Mouse (Mus musculus): ENCODE data around the gene Rabepk. TPM values are rescaled to one million over a fixed set of nuclear protein-coding genes. Genes with fewer than 3 reads are reported as not detected.
"Not testable (repeated sequence)": the region's sequence is repeated elsewhere in the genome, so short reads cannot be mapped to it uniquely, and the experiment has no call there.

Gene Rabepk
- polyA plus RNA-seq, 1 experiment from 2014 or later: 47.9 TPM

DNA sequence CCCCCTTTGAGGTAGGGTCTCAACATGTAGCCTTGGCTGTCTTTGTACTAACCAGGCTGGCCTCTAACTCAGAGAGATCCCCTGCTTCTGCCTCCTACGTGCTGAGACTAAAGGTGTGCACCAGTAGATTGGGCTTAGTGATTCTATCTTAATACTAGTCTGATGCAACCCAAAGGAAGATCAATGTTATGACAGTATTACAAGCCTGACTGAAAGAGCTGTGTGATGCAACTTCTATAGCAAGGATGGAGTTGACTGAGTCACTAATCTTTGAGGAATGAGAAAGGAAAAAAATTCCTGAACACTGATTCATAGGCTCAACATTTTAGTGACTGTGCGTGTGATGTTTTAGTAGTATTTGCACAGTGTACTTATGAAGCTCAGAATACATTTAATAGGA, 29.7 kb downstream of the Rabepk start:
- in situ Hi-C loops (cut with MboI; ENCODE audit: low pct_unique_long_range_greater_than_20kb): no loop called here
- no peak for TF ChIP-seq CTCF (IDR thresholded peaks at IDR 0.05)
- H3K27me3 ChIP-seq: no peaks in the 10 kb centered on the region
- no peak for DNase-seq (ENCODE audit: low read depth, low spot score)
- ChIA-PET CTCF (no interaction called here), POLR2A (interaction anchor here (2.3 to 2.4 kb wide), 2 partner anchors 15 to 30 kb away, joined by 12 to 17 read pairs; partner anchors contain the start of genes Gapvd1 and Rabepk)
- no peak for ATAC-seq

DNA sequence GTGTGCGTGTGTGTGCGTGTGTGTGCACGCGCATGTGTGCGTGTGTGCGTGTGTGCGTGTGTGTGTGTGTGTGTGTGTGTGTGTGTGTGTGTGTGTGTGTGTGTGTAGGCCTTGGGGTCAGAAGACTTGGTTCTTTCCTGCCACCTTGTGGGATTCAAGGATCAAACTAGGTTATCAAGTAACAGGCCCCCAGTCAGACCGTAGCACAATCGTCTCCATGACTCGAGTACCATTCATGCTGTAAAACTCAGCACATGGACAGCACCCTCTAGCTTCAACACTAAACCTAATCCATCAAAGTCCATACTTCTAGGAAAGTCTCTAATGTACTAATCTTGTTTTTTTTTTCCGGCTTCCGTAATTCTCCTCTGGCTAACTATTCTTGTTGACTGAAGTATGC, 34.9 kb downstream of the Rabepk start:
- in situ Hi-C loops (cut with MboI; ENCODE audit: low pct_unique_long_range_greater_than_20kb): no loop called here

DNA sequence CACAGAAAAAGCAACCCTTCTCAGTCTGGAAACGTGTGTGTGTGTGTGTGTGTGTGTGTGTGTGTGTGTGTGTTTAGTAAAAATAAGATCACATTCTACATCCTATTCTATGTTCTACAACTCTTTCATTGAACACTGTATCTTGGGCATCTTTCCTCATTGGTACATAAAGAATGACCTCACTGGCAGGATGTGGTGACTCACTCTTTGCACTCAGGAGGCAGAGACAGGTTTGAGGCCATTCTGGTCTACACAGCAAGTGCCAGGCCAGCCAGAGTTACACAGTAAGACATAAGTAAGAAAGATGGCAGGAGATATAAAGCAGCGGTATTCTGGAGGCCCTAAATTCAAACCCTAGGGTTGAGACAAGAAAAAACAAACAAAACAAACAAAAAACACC, 36.8 kb downstream of the Rabepk start:
- no peaks in the 10 kb centered on the region for H3K27me3 ChIP-seq
- ChIA-PET CTCF (no interaction called here), POLR2A (no interaction called here)
- in situ Hi-C loops (cut with MboI; ENCODE audit: low pct_unique_long_range_greater_than_20kb): no loop called here
- DNase-seq (ENCODE audit: low read depth, low spot score) (no peak), ATAC-seq (no peak)
- TF ChIP-seq CTCF (IDR thresholded peaks at IDR 0.05): no peak

More for the DNA sequence above, 34.9 kb downstream of the Rabepk start:
- DNase-seq (ENCODE audit: low read depth, low spot score) (no peak), ATAC-seq (no peak)
- H3K27me3 ChIP-seq: no peaks in the 10 kb centered on the region
- TF ChIP-seq CTCF (IDR thresholded peaks at IDR 0.05): no peak
- ChIA-PET POLR2A (no interaction called here), CTCF (no interaction called here)

DNA sequence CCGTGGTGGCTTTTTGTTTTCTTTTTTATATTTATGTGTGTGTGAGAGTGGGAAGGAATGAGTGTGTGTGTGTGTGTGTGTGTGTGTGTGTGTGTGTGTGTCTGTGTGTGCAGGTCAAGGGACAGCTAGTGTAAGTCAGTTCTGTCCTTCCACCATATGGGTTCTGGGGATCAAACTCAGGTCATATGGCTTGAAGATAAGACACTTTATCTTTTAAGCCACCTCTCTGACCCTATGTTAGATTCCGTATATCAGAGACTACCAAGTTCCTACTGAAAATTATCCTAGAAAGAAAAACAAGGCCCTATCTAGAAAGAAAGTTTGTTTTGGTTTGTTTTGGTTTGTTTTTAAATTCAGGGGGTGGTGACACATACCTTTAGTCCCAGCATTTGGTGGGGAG, 37.5 kb downstream of the Rabepk start:
- no peaks in the 10 kb centered on the region for H3K27me3 ChIP-seq
- TF ChIP-seq CTCF (IDR thresholded peaks at IDR 0.05): no peak
- in situ Hi-C loops (cut with MboI; ENCODE audit: low pct_unique_long_range_greater_than_20kb): no loop called here
- ChIA-PET CTCF (no interaction called here), POLR2A (no interaction called here)
- DNase-seq (ENCODE audit: low read depth, low spot score) (no peak), ATAC-seq (no peak)

DNA sequence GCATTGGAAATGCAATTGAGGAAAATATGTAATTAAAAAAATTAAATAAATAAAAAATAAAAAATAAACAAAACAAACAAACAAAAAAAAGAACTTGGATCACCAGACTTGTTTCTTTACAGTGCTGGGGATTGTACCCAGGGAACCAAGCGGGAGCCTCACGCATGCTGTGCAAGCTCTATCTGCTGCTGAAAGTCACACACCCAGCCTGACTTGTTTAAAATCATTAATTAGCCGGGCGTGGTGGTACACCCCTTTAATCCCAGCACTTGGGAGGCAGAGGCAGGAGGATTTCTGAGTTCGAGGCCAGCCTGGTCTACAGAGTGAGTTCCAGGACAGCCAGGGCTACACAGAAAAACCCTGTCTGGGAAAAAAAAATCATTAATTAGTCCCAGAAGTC, 38.4 kb downstream of the Rabepk start:
- POLR2A ChIA-PET; in situ Hi-C loops (cut with MboI; ENCODE audit: low pct_unique_long_range_greater_than_20kb); CTCF ChIA-PET; ATAC-seq; H3K27me3 ChIP-seq; DNase-seq (ENCODE audit: low read depth, low spot score): not testable (repeated sequence)

DNA sequence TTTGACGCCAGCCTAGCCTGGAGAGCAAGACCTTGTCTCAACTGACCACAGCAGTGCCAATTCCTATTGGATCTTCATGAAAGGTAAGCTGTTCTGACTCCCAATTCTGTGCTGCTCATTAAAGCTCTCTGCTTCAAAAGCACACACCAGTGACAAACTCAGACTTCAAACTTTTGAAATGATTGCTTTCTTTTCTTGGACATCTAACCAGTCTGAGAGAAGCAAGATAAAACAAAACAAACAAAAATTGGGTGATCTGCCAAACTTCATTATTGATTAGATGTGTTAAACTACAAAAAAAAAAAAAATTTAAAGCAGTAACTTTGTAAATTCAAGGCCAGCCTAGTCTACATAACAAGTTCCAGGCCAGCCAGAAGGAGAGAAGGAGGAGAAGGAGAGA, 42.4 kb downstream of the Rabepk start:
- no peak for ATAC-seq
- TF ChIP-seq CTCF (IDR thresholded peaks at IDR 0.05): no peak

DNA sequence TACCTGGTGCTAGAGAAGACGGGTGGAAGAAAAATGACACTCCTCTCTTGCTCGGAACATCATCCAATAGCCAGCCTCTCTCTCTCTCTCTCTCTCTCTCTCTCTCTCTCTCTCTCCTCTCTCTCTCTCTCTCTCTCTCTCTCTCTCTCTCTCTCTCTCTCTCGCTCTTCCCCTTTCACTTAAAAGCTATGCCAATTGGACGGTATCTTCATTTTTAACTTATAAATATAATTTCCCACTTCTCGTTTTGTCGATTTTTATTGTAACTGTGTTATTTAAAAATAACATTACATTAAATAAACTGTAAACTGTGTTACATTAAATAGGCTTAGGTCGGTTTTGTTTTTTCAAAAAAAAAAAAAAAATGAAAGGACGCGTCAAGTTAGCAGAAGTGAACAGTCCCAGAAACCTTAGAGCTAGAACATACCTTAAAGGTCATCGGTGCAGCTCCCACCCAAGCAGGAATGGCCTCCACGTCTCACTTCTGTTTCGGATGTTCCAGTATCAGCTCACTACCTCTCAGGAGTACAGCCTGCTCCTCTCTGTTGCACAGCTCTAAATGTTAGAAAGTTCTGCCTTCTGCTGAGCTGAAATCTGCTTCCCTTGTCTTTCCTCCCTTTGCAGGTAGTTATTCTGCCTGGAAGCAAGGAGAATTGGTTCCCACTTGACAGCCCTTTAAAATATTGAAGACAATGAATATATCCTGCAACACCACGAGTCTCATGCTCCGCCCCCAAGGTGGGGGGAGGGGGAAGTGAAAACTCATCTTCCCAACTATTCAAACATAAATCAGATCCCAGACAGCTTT, 45.0 kb downstream of the Rabepk start, which contains the start of gene Gapvd1:
Gene Gapvd1 (minus strand): TSS at position 682 of the 808 bp plus-strand sequence.
- TF ChIP-seq CTCF (IDR thresholded peaks at IDR 0.05): no peak
- ChIA-PET POLR2A (interaction anchor here (0.7 to 2.5 kb wide), 5 partner anchors 13 to 1850 kb away, joined by 3 to 17 read pairs (median 3); partner anchors contain the start of gene Hspa5), CTCF (interaction anchor here (0.9 kb wide), 1 partner anchor 13 kb away, joined by 4 read pairs; no protein-coding TSS in a partner anchor)
- in situ Hi-C loops (cut with MboI; ENCODE audit: low pct_unique_long_range_greater_than_20kb): no loop called here
- DNase-seq (ENCODE audit: low read depth, low spot score) (no peak), ATAC-seq (peak; percentile 14)
- H3K27me3 ChIP-seq: no peaks in the 10 kb centered on the region

More for the DNA sequence above, 42.4 kb downstream of the Rabepk start:
- ChIA-PET CTCF (no interaction called here), POLR2A (no interaction called here)
- DNase-seq (ENCODE audit: low read depth, low spot score): no peak
- in situ Hi-C loops (cut with MboI; ENCODE audit: low pct_unique_long_range_greater_than_20kb): no loop called here
- no peaks in the 10 kb centered on the region for H3K27me3 ChIP-seq

DNA sequence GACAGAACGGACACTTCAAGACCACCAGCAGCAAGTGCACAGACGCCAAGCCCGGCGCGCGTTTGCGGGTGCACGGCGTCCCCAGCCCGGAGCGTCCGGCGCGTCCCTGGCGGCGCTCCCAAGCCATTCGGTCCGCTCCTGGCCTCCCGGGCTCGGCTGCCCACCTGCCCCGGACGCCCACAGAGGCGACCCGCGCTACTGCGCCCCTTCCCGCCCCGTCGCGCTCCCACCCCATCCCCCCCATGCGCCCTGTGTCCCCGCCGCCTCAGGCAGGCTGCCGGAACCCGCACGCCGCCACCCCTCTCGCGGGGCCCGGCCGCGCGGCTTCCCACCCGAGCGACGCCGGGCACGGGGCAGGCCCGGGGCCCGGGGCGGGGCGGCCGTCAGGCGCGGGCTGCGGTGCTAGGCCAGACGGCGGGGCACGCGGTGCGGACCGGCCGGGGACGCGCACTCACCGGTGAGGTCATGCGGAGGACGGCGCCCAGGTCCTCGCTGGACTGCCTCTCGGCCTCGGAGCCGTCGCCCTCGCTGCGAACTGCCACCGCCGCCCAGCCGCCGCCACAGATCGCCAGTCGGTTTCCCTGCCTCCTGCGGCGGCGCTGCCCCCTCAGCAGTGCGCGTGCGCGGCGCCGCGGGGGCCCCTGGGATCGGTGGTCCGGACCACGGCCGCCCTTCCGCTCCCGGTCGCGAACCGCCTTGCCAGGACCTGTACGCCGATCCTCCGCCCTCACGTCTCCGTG, 45.7 kb downstream of the Rabepk start:
- H3K27me3 ChIP-seq: no peaks in the 10 kb centered on the region
- in situ Hi-C loops (cut with MboI; ENCODE audit: low pct_unique_long_range_greater_than_20kb): no loop called here
- peak; percentile 38 for TF ChIP-seq CTCF (IDR thresholded peaks at IDR 0.05)
- ATAC-seq (peak; percentile 85), DNase-seq (ENCODE audit: low read depth, low spot score) (no peak)
- CTCF ChIA-PET: no interaction called here
- POLR2A ChIA-PET: interaction anchor here (0.7 to 2.5 kb wide), 3 partner anchors 17 to 1850 kb away, joined by 3 to 17 read pairs (median 4); partner anchors contain the start of gene Hspa5

DNA sequence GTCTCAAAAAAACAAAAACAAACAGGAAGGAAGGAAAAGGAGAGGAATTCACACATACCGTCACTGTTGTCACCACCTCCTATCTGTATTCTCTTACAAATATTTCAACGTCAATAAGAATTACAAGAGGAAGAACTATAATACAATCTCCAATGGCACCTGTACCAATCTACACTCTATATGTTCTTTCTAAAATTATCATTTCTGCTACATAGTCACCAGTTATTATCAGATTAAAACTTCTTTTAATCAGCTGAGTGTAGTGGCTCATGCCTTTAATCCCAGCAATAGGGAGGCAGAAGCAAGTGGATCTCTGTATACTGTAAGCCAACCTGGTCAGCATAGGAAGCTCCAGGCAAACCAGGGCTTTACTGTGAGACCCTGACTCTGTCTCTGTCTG, 49.5 kb downstream of the Rabepk start:
- ChIA-PET CTCF (no interaction called here), POLR2A (no interaction called here)
- ATAC-seq (no peak), DNase-seq (ENCODE audit: low read depth, low spot score) (no peak)
- no peaks in the 10 kb centered on the region for H3K27me3 ChIP-seq
- in situ Hi-C loops (cut with MboI; ENCODE audit: low pct_unique_long_range_greater_than_20kb): no loop called here
- no peak for TF ChIP-seq CTCF (IDR thresholded peaks at IDR 0.05)

DNA sequence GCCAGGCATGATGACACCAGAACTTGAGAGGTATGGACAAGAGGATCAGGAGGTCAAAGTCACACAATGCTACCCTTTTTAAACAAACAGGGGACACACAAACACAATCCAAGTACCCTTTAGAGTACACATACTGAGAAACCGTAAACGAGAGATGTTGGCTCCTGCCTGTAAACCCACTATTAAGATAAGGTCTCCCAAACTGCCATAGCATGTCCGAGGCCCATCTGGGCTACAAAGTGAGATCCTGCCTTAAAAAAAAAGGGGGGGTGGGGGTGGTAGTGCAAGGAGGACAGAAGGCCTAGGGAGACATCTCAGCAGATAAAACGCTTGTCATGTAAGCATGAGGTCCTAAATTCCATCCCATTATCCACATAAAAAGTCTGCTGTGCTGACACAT, 51.2 kb downstream of the Rabepk start:
- DNase-seq (ENCODE audit: low read depth, low spot score) (no peak), ATAC-seq (no peak)
- CTCF ChIA-PET: no interaction called here
- in situ Hi-C loops (cut with MboI; ENCODE audit: low pct_unique_long_range_greater_than_20kb): no loop called here
- no peak for TF ChIP-seq CTCF (IDR thresholded peaks at IDR 0.05)
- H3K27me3 ChIP-seq: no peaks in the 10 kb centered on the region
- POLR2A ChIA-PET: no interaction called here

DNA sequence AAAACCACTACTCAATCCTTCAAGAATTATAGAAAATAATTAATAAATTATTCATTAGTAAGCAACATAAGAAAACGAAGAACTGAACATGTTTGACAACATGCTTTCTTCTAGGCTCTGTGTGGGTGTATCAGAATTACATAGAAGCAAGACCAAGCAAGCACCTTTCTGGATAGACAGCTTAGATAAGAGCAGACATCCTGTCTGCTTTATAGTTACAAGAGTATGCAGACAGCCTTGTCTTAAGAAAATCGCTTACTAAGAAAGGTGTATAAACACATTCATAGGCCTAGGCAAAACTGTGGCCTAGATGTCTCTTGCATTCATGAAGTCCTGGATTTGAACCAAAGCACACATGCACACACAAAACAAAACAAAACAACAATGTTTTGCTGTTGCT, 54.0 kb downstream of the Rabepk start:
- no peaks in the 10 kb centered on the region for H3K27me3 ChIP-seq
- no peak for TF ChIP-seq CTCF (IDR thresholded peaks at IDR 0.05)
- ChIA-PET CTCF (no interaction called here), POLR2A (no interaction called here)
- in situ Hi-C loops (cut with MboI; ENCODE audit: low pct_unique_long_range_greater_than_20kb): no loop called here
- DNase-seq (ENCODE audit: low read depth, low spot score) (no peak), ATAC-seq (no peak)
